Mouse (Mus musculus) liver, embryonic 18 days (tissue): ENCODE measurements around the gene Triml1. TPM values are rescaled to one million over a fixed set of nuclear protein-coding genes. Genes with fewer than 3 reads are reported as not detected.

Source experiments
- polyA plus RNA-seq: library from polyadenylated mRNA; depleted of rRNA; stranded (reverse); fragments of >200 nt; gene quantifications from 2 replicates; pipeline ENCODE4 v1.2.3, GENCODE M21; 2012; rRNA removed

The Triml1 gene
- polyA plus RNA-seq: not detected in 2 replicates

GRCm38 (mm10) chr8:43141386-43141785, at the start of gene Triml1:
Gene Triml1 (minus strand): TSS chr8:43141486.

GRCm38 (mm10) chr8:43180054-43180690, 38.9 kb upstream of the Triml1 start, which contains the start of gene Triml2:
Gene Triml2 (plus strand): TSS chr8:43180541.

Other genes starting within 250 kb of the Triml1 start
- not detected in 2 replicates for gene Triml2, start 39.1 kb upstream of the Triml1 start, polyA plus RNA-seq
- gene Zfp42, start 165.5 kb upstream of the Triml1 start, polyA plus RNA-seq: not detected in 2 replicates